Mouse (Mus musculus): ENCODE data around the gene Psmd4.

DNA sequence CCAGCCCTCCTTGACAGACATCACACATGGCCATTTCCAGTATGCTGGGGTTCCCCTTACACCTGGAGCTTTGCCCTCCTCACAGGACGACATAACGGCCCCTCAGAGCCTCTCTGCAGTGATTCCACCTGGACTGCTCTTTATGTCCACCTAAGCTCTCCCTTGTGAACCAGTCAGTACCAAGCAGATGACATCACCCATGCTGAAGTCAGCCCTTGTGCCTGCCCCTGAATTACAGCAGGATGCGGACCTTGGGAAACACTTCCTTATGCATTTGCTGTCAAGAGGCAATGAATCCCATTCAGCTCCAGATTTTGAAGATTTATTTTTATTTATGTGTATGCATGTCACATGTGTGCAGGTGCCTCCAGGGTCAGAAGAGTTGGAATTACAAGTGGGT, 5.5 kb upstream of the Psmd4 start:
- TF ChIP-seq CTCF (IDR thresholded peaks at IDR 0.05; ENCODE audit: borderline replicate concordance, insufficient read depth, low read depth, low read length) = no peak
- no peak for TF ChIP-seq POLR2A (IDR thresholded peaks at IDR 0.05; ENCODE audit: borderline replicate concordance, insufficient read depth, low read length)

Data from cerebellum, adult 2 months (tissue).